Mouse (Mus musculus) kidney, adult 2 months (tissue): ENCODE measurements at regions not wholly inside any gene's neighbourhood (a gene's known extent, or its start where the extent isn't known, plus 50 kb on each side); places are given as distances from the start of the nearest gene placed in this dataset.

ENCODE experiments used
- DNase-seq: peaks from one replicate; pipeline ENCODE4 v3.0.0; 2021
- H3K27ac ChIP-seq: fragments of 200-500 bp; 2 replicates; pipeline ENCODE4 v1.5.1; 2012; ENCODE audit warnings: low read depth, low read length, control low read depth, inconsistent platforms; ENCODE audit not compliant: insufficient read depth
- H3K27me3 ChIP-seq: fragments of 200-500 bp; replicated peaks from 2 replicates; pipeline ENCODE4 v1.6.1; 2012; ENCODE audit warnings: mild to moderate bottlenecking, moderate library complexity, low read length, inconsistent platforms; ENCODE audit not compliant: control insufficient read depth, insufficient read depth
- H3K36me3 ChIP-seq: fragments of 200-500 bp; 2 replicates; pipeline ENCODE4 v1.6.1; 2012; ENCODE audit warnings: mild to moderate bottlenecking, moderate library complexity, low read length, inconsistent platforms; ENCODE audit not compliant: control insufficient read depth, insufficient read depth
- H3K4me1 ChIP-seq: fragments of 200-500 bp; 2 replicates; pipeline ENCODE4 v1.6.1; 2011; ENCODE audit warnings: low read length; ENCODE audit not compliant: control insufficient read depth, insufficient read depth
- H3K4me3 ChIP-seq: fragments of 200-500 bp; 2 replicates; pipeline ENCODE4 v1.5.1; 2011; ENCODE audit warnings: mild to moderate bottlenecking, low read depth, low read length, control low read depth; ENCODE audit not compliant: insufficient read depth
- CTCF ChIP-seq: fragments of 200-500 bp; conservative IDR thresholded peaks from 2 replicates; pipeline ENCODE4 v1.5.1; 2011; ENCODE audit warnings: low read depth, mild to moderate bottlenecking, control low read depth, low read length, moderate library complexity, mixed read lengths; ENCODE audit not compliant: insufficient read depth, insufficient read length
- POLR2A ChIP-seq: fragments of 200-500 bp; IDR thresholded peaks from one replicate; pipeline ENCODE4 v1.6.1; 2011; ENCODE audit warnings: low read depth, low read length, control low read depth
- WGBS: fragments of 180-500 bp; shearing (Covaris S2); methylation state at CpG from one replicate; pipeline ENCODE4 v1.1.7; 2018; 5-methylcytosine and 5-hydroxymethylcytosine counted together

DNA sequence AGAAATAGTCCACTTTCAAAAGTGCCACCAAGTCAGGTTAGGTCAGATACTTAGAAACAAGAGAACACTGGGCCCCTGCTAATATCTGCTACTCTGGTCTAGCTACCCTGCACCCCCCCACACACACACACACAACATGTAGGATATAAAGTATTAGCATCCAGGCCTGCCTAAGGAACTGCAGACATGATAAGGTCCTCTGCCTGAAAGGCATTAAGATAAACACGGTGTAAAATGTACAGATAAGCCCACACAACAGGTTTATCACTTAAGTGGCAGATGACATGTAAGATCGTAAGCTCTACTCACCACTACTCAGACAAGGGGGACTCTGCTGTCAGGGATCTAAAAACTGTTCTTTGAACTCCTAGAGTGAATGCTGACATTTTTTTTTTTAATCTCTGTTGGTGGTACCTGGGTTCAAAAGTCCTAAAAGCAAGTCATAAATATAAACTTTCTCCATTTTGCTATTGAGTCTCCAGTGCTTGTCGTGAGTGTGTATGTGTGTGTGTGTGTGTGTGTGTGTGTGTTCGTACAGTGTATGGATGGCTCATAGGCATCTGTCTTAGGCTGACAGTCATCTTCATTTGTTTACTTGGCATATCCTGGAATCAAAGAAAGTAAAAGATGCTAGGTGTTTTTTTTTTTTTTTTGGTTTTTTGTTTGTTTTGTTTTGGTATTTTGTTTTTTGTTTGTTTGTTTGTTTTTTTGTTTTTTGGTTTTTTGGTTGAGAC is 52.2 kb downstream of the Gm9817 start:
- Histone ChIP-seq H3K4me1 (no peaks in the 10 kb centered on the region), H3K4me3 (no peak overlapping the region), H3K27ac (no peak overlapping the region), H3K36me3 (no peaks in the 10 kb centered on the region), H3K27me3 (no peaks in the 10 kb centered on the region)
- TF ChIP-seq POLR2A (no peak), CTCF (no peak)
- no peak for DNase-seq
- 70% methylated on average over 4 of the region's 4 CpGs for WGBS

DNA sequence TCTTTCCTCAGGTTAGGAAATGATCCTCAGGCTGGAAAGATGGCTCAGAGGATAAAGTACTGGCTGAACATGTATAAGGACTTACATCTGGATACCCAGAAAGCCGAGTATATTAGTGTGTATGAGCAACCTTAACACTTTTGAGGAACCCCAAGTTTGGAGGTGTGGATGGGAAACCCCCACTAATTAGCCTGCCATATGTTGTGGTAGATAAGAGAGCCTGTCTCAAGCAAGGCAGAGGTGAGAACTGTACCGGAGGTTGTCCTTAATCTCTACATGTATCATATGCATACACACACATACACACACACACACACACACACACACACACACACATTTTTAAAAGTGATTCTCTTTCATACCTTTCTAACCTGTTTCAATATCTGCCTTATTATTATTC is 62.1 kb downstream of the Gm9817 start:
- no peak for DNase-seq
- no peaks in the 10 kb centered on the region for H3K27me3 ChIP-seq
- TF ChIP-seq POLR2A = no peak
- TF ChIP-seq CTCF = no peak
- H3K36me3 ChIP-seq = no peaks in the 10 kb centered on the region
- no peak overlapping the region for H3K27ac ChIP-seq
- H3K4me3 ChIP-seq = no peak overlapping the region
- H3K4me1 ChIP-seq = no peaks in the 10 kb centered on the region
- 83% methylated on average over 2 of the region's 2 CpGs for WGBS

DNA sequence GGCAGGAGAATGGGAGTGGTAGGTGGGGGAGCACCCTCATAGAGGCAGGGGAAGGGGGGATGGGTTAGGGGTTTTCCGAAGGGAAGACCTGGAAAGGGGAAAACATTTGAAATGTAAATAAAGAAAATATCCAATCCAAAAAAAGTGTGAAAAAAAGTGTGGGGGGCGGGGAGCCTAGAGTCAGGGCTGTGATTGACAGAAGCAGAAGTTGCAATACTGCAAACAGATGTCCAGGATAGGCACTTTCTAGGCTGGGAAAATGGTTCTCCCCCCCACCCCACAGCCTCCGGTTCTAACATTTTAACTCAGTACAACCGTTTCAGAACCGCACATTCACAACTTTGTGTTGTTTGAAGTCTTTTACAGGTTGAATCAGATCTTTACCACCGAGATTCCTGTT is 66.6 kb downstream of the Gm9817 start:
- DNase-seq = no peak
- TF ChIP-seq CTCF (no peak), POLR2A (no peak)
- Histone ChIP-seq H3K27ac (no peak overlapping the region), H3K4me1 (no peaks in the 10 kb centered on the region), H3K36me3 (no peaks in the 10 kb centered on the region), H3K4me3 (no peak overlapping the region), H3K27me3 (no peaks in the 10 kb centered on the region)
- 84% methylated on average over 6 of the region's 6 CpGs for WGBS

DNA sequence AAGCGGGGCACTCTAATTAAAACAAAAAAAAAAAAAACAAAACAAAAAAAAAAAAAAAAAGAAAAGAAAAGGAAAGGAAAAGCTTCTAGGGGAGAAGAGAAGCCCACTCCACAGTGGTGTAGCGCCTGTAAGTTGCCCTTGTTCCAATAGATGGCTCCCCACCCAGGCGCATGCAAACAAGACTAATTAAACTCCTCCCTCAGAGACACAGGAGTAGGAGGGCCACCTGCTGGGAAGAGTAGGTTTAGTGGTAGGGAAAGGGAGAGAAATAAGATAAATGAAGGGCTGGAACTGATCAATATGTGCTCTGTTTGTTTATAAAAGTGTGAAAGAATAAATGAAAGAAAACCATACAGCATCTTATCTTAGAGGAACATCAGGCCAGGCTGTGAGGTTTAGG is 77.7 kb downstream of the Gm9817 start:
- Histone ChIP-seq H3K27me3 (no peaks in the 10 kb centered on the region), H3K4me1 (no peaks in the 10 kb centered on the region), H3K36me3 (no peaks in the 10 kb centered on the region), H3K4me3 (no peak overlapping the region), H3K27ac (no peak overlapping the region)
- TF ChIP-seq CTCF (no peak; the same call in 1 of the 2 replicates), POLR2A (no peak)
- DNase-seq = peak; percentile 43
- 82% methylated on average over 3 of the region's 3 CpGs for WGBS

- Histone ChIP-seq H3K27ac (no peak overlapping the region), H3K36me3 (no peaks in the 10 kb centered on the region), H3K4me3 (no peak overlapping the region), H3K4me1 (no peaks in the 10 kb centered on the region), H3K27me3 (no peaks in the 10 kb centered on the region)
- 88% methylated on average over 2 of the region's 2 CpGs for WGBS
- TF ChIP-seq POLR2A (no peak), CTCF (no peak)
- no peak for DNase-seq
Observed at GRCm38 (mm10) chr13:45156982-45157381, 78.5 kb downstream of the Gm9817 start.

DNA sequence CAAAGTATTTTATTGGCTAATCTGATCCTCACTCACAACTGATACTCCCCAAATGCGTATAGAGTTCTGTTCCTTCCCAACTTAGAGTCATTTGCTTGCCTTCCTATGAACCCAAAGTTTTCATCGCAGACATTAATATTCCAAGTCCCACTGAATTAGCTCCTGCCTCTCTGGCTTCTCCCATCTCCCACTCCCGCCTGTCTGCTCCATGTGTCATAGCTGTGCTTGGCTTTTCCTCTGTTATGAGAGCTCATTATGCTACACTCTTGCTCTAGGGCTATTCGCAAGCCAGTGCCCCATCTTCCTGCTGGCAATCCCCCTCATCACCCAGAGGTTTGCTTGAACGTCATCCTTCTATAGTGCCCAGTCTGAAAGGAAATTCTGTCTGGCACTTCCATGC is 81.8 kb downstream of the Gm9817 start:
- no peaks in the 10 kb centered on the region for H3K4me1 ChIP-seq
- no peak overlapping the region for H3K27ac ChIP-seq
- H3K4me3 ChIP-seq = no peak overlapping the region
- DNase-seq = no peak
- no peaks in the 10 kb centered on the region for H3K36me3 ChIP-seq
- 91% methylated on average over 5 of the region's 5 CpGs for WGBS
- TF ChIP-seq CTCF (no peak), POLR2A (no peak)
- no peaks in the 10 kb centered on the region for H3K27me3 ChIP-seq

DNA sequence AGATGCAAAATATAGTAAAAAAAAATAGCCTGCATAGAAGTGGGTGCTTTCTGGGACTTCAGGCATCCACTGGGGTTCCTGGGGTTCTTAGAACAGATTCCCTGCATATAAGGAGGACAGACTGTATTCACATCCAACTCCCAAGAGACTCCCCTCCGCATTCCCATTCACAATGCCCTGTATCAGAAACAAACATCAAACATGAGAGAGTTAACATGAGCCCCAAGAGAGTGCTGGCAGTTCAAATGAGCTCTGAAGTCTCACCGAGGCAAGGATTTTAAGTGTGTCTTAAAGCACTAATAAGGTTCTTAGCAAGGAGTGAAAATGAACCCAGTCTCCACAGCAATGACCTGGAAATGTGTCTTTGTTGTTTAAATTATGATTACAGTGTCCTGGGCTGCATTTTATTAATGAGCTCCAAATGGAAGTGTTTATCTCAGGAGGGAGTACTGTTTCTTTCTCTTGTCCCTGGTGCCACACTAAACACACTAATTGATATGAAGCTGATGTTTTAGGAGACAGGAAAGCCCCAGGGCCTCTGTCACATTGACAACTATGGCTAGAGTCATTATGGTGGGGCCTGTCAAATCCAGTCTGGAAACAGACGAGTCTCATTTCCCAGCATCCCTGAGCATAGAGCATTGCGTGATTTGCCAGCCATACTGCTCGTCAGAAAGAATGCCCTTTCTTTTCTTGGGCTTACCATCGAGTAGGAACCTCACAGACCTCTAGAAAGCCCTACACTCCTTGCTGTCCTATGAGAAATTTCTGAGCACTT is 85.7 kb downstream of the Gm9817 start:
- H3K4me3 ChIP-seq = no peak overlapping the region
- no peaks in the 10 kb centered on the region for H3K27me3 ChIP-seq
- TF ChIP-seq POLR2A (no peak), CTCF (no peak)
- no peak for DNase-seq
- no peaks in the 10 kb centered on the region for H3K36me3 ChIP-seq
- WGBS = 61% methylated on average over 6 of the region's 6 CpGs
- H3K27ac ChIP-seq = no peak overlapping the region
- no peaks in the 10 kb centered on the region for H3K4me1 ChIP-seq
